Mouse (Mus musculus): ENCODE measurements around the gene Clic5.

GRCm38 (mm10) chr17:44240742-44241141, 52.4 kb downstream of the Clic5 start:
- TF ChIP-seq ZNF384 (IDR thresholded peaks at IDR 0.05; ENCODE audit: low read depth, low read length), result no peak
- TF ChIP-seq CHD2 (IDR thresholded peaks at IDR 0.05; ENCODE audit: low read depth, low read length), result no peak
- no peak for TF ChIP-seq MAFK (IDR thresholded peaks at IDR 0.05; ENCODE audit: insufficient read depth, low read depth, low read length)
- TF ChIP-seq ZC3H11A (IDR thresholded peaks at IDR 0.05; ENCODE audit: borderline replicate concordance, low read depth, low read length), result no peak
- TF ChIP-seq HCFC1 (IDR thresholded peaks at IDR 0.05; ENCODE audit: borderline replicate concordance, insufficient read depth, low read length), result no peak

All from ES-E14 (cell line).